Mouse (Mus musculus): Measurements from ENCODE around the gene Tk1. TPM values are rescaled to one million over a fixed set of nuclear protein-coding genes. Genes with fewer than 3 reads are reported as not detected.
"Not testable (repeated sequence)": the region's sequence is repeated elsewhere in the genome, so short reads cannot be mapped to it uniquely, and the experiment has no call there.

Tk1 gene
- polyA plus RNA-seq, 1 experiment from 2014 or later: 145 TPM

DNA sequence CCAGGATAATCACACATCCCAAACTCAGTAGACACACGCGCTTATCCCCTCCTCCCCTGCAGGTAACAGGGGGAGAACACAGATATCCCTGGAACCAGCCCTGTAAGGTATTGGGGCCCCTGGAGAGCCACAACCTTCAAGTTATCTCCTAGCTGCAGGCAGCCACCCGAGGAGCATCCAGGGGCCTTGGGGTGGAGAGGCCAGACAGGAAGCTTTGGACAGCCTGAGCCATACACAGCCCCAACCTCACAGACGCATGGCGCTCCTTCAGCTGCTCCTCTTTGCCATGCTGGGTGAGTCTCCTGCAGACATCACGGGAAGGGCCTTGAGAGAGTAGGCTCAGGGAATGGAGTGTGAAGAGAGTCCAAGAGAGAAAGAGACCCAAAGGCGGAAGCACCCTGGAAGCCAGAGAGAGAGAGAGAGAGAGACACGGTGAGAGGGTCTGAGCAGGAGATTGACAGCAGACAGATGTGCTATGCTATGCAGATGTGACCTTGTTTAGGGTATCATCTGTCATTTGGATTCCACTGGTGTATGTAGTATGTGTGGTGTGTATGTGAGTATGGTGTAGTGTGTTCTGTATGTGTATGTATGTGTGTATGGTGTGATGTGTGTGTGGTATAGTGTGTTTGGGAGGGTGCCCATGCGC, 28.3 kb downstream of the Tk1 start, which contains the start of gene 6030468B19Rik:
Gene 6030468B19Rik, plus strand, starts transcription at position 150 of the 649 bp plus-strand sequence.
- H3K27ac ChIP-seq: peak within 1 kb of the TSS; percentile 95
- WGBS (ENCODE audit: insufficient replicate concordance): 6% methylated on average over 9 of the region's 9 CpGs
- H3K4me3 ChIP-seq: peak within 1 kb of the TSS; percentile 81
- peak within 1 kb of the TSS; percentile 84 for H3K4me2 ChIP-seq
- no peaks in the 10 kb centered on the region for H3K9me3 ChIP-seq (replicated peaks)
- peak; percentile 94 for ATAC-seq
- no peaks in the 10 kb centered on the region for H3K27me3 ChIP-seq (replicated peaks)
- peak within 1 kb of the TSS; percentile 91 for H3K9ac ChIP-seq
- peaks cover 98% of the 10 kb centered on the region for H3K4me1 ChIP-seq
- peaks cover 46% of the 10 kb centered on the region for H3K36me3 ChIP-seq

DNA sequence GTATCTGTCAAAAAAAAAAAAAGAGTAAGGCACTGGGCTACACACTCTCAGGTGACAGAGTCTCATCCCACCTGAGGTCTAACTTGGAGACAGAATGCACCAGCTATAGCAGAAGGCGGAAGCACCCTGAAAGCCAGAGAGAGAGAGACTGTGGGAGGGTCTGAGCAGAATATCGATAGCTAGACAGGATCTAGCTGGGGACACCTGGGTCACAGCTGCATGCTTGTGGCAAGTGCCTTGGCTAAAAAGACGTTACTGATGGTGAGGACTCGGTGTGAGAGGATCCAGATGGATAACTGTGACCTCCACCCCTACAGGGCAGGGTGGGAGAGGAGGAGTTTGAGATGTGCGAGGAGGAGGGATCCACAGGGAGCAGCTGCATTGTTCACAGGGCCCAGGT, 28.9 kb downstream of the Tk1 start:
- Histone ChIP-seq H3K9me3 (replicated peaks) (no peaks in the 10 kb centered on the region), H3K36me3 (peaks cover 42% of the 10 kb centered on the region), H3K4me3 (peak overlapping the region; percentile 81), H3K4me1 (peaks cover 98% of the 10 kb centered on the region), H3K27me3 (replicated peaks) (no peaks in the 10 kb centered on the region), H3K4me2 (peak overlapping the region; percentile 84), H3K27ac (peak overlapping the region; percentile 95), H3K9ac (peak overlapping the region; percentile 91)
- WGBS (ENCODE audit: insufficient replicate concordance): 17% methylated on average over 5 of the region's 5 CpGs
- peak; percentile 4 for ATAC-seq

DNA sequence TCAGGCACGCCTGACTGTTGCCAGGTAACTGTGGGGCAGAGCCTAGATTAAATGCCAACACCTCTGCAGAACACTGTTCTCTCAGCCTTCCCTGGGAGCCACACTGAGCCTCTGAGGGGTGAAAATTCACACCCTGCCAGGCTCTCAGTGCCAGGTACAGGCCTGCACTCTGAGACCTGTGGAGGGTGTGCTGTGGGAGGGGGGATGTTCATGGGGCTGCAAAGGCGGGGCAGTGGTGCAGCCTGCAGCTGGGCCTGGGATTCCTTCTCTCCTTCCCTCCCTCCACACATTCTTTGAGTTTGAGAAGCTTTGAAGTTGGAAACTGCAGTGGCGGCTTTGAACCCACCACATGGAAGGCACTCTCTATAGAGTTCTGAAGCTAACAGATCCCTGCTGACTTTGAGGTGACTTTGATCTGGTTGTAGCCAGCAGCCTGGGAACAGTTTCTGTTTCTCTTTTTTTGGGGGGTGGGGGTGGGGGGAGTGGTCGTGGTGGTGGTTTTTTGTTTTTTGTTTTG, 31.8 kb downstream of the Tk1 start:
- no peaks in the 10 kb centered on the region for H3K27me3 ChIP-seq (replicated peaks)
- ATAC-seq: no peak
- H3K36me3 ChIP-seq: peaks cover 28% of the 10 kb centered on the region
- H3K4me3 ChIP-seq: no peak overlapping the region
- peak overlapping the region; percentile 74 for H3K27ac ChIP-seq
- WGBS (ENCODE audit: insufficient replicate concordance): 67% methylated on average over 4 of the region's 4 CpGs
- peaks cover 90% of the 10 kb centered on the region for H3K4me1 ChIP-seq
- H3K9me3 ChIP-seq (replicated peaks): no peaks in the 10 kb centered on the region
- 0 out of 2 replicates have a peak overlapping the region, but pooled peaks have one; percentile 22 for H3K9ac ChIP-seq
- H3K4me2 ChIP-seq: no peak overlapping the region

DNA sequence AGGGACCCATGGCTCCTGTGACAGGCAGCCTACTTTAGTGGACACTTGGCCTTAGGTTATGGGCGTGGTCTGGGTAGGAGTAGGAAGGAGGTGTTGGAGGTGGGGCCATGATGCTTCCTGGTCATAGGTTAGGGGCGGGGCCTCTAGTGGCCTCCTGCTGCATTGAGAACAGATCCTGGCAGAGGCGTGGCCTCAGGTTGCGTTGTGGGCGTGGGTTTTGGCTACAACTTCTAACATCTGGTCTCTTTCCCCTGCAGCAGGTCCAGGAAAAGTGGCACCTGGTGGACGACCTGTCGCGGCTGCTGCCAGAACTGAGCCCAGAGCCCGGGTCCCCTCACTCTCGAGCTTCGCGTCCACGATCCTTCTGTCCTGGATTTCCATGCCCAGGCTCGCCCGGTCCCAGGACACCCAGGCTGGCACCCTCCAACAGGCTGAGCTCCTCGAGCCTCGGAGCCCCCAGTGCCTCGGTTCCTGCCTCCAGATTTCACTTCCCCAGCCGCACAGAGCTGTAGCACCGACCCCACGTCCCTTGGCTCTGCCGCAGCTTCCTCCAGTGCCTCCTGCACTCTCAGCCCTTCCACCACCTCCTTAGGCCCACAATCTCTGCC, 33.5 kb downstream of the Tk1 start:
- no peaks in the 10 kb centered on the region for H3K27me3 ChIP-seq (replicated peaks)
- peaks cover 73% of the 10 kb centered on the region for H3K4me1 ChIP-seq
- H3K9me3 ChIP-seq (replicated peaks): no peaks in the 10 kb centered on the region
- peak overlapping the region; percentile 43 for H3K4me3 ChIP-seq
- 7% methylated on average over 22 of the region's 22 CpGs for WGBS (ENCODE audit: insufficient replicate concordance)
- H3K9ac ChIP-seq: peak overlapping the region; percentile 72
- H3K36me3 ChIP-seq: peaks cover 36% of the 10 kb centered on the region
- H3K27ac ChIP-seq: peak overlapping the region; percentile 86
- peak; percentile 81 for ATAC-seq
- peak overlapping the region; percentile 78 for H3K4me2 ChIP-seq

DNA sequence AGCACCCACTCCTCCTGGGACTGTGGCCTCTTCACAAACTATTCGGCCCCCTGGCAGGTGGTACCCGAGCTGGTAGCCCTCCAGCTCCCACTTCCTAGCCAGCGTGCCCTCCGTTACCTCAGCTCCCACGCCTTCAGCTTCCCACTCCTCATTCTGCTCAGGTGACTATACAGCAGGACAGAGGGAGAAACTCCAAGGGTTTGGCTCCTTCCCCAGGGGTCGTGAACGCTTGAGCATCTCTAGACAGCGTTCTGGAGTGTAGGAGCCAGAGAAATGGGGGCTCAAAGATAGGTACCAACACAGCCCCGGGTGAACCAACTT, 34.5 kb downstream of the Tk1 start:
- Histone ChIP-seq H3K4me1 (peaks cover 69% of the 10 kb centered on the region), H3K9me3 (replicated peaks) (no peaks in the 10 kb centered on the region), H3K4me2 (peak overlapping the region; percentile 78), H3K27ac (peak overlapping the region; percentile 86), H3K27me3 (replicated peaks) (no peaks in the 10 kb centered on the region), H3K4me3 (no peak overlapping the region), H3K9ac (0 out of 2 replicates have a peak overlapping the region, but pooled peaks have one; percentile 18), H3K36me3 (peaks cover 46% of the 10 kb centered on the region)
- no peak for ATAC-seq
- 74% methylated on average over 9 of the region's 9 CpGs for WGBS (ENCODE audit: insufficient replicate concordance)

DNA sequence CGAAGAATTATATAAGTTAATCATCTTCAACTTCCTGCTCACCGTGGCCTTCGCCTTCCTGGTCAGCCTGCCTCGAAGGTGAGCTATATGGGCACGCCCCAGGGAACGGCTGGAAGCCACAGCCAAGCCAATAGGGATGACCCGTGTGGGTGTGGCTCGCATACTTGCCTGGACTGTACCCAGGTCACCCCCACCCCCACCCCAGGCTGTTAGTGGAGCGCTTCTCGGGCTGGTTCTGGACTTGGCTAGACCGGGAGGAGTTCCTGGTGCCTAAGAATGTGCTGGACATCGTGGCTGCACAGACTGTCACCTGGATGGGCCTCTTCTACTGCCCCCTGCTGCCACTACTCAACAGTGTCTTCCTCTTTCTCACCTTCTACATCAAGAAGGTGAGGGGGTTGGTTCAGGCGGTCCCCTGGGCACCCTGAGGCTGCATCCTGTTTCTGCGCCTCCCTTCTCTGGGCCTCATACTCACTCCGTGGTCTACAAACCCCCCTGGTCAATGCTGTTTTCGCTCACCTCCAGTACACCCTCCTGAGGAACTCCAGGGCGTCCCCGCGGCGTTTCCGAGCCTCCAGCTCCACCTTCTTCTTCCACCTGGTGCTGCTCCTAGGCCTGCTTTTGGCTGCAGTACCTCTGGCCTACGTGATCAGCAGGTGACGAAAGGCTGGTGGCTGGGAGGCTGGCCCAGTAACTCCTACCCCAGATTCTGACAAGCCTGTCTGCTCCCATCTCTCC, 35.0 kb downstream of the Tk1 start:
- WGBS (ENCODE audit: insufficient replicate concordance): 31% methylated on average over 23 of the region's 23 CpGs
- peak; percentile 75 for ATAC-seq
- peaks cover 69% of the 10 kb centered on the region for H3K4me1 ChIP-seq
- H3K36me3 ChIP-seq: peaks cover 51% of the 10 kb centered on the region
- peak overlapping the region; percentile 86 for H3K27ac ChIP-seq
- no peaks in the 10 kb centered on the region for H3K9me3 ChIP-seq (replicated peaks)
- peak overlapping the region; percentile 52 for H3K4me3 ChIP-seq
- H3K9ac ChIP-seq: peak overlapping the region; percentile 66
- peak overlapping the region; percentile 78 for H3K4me2 ChIP-seq
- no peaks in the 10 kb centered on the region for H3K27me3 ChIP-seq (replicated peaks)

DNA sequence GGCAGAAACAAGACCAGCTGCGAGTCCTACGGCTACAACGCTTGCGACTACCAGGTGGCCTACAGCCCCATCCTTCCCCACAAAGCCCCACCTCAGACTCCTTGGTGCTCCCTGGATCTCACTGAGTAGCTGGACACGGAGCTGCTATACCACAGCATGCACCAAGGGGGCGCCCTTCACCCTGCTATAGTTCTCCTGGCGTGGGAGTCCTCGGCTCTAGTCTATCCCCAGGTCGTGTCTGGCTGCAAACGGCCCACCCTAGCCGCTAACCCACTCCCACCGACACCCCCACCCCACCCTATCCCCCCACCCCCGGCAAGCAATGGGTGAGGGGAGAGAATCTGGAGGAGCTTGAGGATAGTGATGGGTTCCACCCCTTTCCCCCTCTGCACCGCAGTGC, 35.6 kb downstream of the Tk1 start:
- H3K9ac ChIP-seq: peak overlapping the region; percentile 66

DNA sequence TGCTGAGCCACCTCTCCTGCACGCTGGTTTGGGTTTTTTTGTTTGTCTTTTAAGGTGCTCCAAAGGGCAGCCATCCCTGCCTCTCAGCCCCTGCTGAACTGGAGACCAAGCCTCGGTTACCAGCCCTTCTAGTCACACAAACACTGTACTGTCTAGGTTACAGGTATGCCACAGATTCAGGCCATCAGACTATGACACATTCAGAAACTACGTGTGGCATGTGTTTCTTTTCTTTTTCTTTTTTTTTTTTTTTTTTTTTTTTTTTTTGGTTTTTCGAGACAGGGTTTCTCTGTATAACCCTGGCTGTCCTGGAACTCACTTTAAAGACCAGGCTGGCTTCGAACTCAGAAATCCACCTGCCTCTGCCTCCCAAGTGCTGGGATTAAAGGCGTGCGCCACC, 37.4 kb downstream of the Tk1 start:
- peak overlapping the region; percentile 50; the same call in 1 of the 2 replicates for H3K27ac ChIP-seq

More for the DNA sequence above, 35.6 kb downstream of the Tk1 start:
- peaks cover 57% of the 10 kb centered on the region for H3K36me3 ChIP-seq
- peaks cover 68% of the 10 kb centered on the region for H3K4me1 ChIP-seq
- H3K4me2 ChIP-seq: peak overlapping the region; percentile 78
- H3K9me3 ChIP-seq (replicated peaks): no peaks in the 10 kb centered on the region
- peak overlapping the region; percentile 86 for H3K27ac ChIP-seq
- ATAC-seq: peak; percentile 66
- peak overlapping the region; percentile 52 for H3K4me3 ChIP-seq
- WGBS (ENCODE audit: insufficient replicate concordance): 5% methylated on average over 14 of the region's 14 CpGs
- H3K27me3 ChIP-seq (replicated peaks): no peaks in the 10 kb centered on the region

DNA sequence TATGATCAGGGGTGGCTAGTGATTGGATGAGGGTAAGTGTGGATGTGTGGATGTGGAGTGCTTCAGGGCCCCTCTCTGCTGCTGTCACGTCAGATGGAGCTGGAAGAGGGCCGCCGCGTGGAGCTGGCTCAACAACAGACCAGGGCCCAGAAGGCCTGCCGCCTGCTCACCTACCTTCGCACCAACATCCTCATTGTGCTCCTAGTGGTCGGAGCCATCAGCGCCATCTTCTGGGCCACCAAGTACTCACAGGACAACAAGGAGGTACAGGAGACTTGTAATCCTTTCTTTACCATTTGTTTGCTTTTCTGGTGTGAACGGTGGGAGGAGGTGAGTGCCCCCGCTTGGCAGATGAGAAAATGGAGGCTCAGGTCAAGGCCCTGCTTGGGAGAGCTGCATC, 39.6 kb downstream of the Tk1 start:
- no peak overlapping the region for H3K4me3 ChIP-seq
- no peaks in the 10 kb centered on the region; the same call in none of the 2 replicates for H3K27me3 ChIP-seq (replicated peaks)
- peaks cover 70% of the 10 kb centered on the region for H3K4me1 ChIP-seq
- WGBS (ENCODE audit: insufficient replicate concordance): 19% methylated on average over 10 of the region's 10 CpGs
- H3K36me3 ChIP-seq: peaks cover 60% of the 10 kb centered on the region
- H3K4me2 ChIP-seq: peak overlapping the region; percentile 28
- no peaks in the 10 kb centered on the region for H3K9me3 ChIP-seq (replicated peaks)
- H3K27ac ChIP-seq: peak overlapping the region; percentile 10; the same call in 1 of the 2 replicates
- no peak overlapping the region; the same call in 1 of the 2 replicates for H3K9ac ChIP-seq
- ATAC-seq: no peak

More for the DNA sequence above, 37.4 kb downstream of the Tk1 start:
- H3K4me3 ChIP-seq; H3K9me3 ChIP-seq (replicated peaks); H3K27me3 ChIP-seq (replicated peaks); ATAC-seq; H3K4me2 ChIP-seq; H3K9ac ChIP-seq: not testable (repeated sequence)
- WGBS (ENCODE audit: insufficient replicate concordance): 87% methylated on average over 7 of the region's 7 CpGs
- peaks cover 71% of the 10 kb centered on the region for H3K4me1 ChIP-seq
- peaks cover 73% of the 10 kb centered on the region for H3K36me3 ChIP-seq

DNA sequence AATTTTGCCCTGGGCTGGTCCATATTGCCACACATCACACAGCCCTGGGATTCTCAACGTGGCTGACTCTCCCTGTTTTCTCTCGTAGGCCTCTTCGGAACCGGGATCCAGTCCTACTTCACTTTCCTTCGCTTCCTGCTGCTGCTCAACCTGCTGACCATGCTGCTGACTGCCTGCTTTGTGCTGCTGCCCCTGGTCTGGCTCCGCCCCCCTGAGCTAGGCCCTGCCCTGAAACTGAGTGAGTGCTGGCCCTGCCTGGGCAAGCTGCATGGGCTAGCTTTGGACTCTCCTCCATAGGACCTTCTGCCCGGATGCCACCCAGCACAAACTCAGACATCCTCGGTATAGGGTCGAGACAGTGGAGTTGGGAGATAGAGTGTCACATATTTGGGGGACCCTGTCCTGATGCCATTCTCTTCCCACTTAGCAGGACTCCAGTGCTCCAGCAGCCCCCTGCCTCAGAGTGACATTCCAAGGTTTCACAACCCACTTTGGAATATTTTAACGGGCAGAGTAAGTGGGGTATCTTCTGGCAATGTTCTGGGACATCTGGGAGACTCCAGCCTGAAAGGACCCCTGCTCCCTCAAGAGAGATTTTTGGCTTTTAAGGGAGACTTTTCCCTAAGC, 42.1 kb downstream of the Tk1 start:
- 36% methylated on average over 10 of the region's 10 CpGs for WGBS (ENCODE audit: insufficient replicate concordance)
- Histone ChIP-seq H3K27me3 (replicated peaks) (no peaks in the 10 kb centered on the region; the same call in none of the 2 replicates), H3K4me3 (peak overlapping the region; percentile 92), H3K4me2 (peak overlapping the region; percentile 95), H3K9me3 (replicated peaks) (no peaks in the 10 kb centered on the region), H3K27ac (peak overlapping the region; percentile 100), H3K9ac (peak overlapping the region; percentile 90), H3K4me1 (peaks cover 65% of the 10 kb centered on the region), H3K36me3 (peaks cover 50% of the 10 kb centered on the region)
- ATAC-seq: peak; percentile 36; the same call in 1 of the 2 replicates

DNA sequence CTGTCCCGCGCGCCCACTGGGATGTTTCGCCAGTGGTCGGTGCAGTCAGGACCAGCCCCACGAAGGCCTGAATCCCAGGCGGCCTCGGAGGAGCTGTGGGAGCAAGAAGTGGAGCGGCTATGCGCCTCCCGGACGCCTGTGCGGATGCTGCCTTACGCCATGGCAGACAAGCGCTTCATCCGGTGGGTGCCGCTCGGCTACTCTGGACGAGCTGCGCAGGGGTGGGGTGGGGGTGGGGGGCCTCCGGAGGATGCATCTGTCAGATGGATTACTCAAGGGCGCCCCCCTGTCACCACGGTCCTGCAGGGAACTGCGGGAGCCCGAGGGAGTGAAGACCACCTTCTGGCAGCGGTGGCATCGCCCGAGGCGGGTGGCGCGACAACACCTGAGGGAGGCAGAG, 42.8 kb downstream of the Tk1 start:
- under 1% methylated on average over 31 of the region's 31 CpGs for WGBS (ENCODE audit: insufficient replicate concordance)
- Histone ChIP-seq H3K36me3 (peaks cover 52% of the 10 kb centered on the region), H3K4me1 (peaks cover 72% of the 10 kb centered on the region), H3K9ac (peak overlapping the region; percentile 90), H3K4me2 (peak overlapping the region; percentile 95), H3K27me3 (replicated peaks) (no peaks in the 10 kb centered on the region; the same call in none of the 2 replicates), H3K9me3 (replicated peaks) (no peaks in the 10 kb centered on the region), H3K27ac (peak overlapping the region; percentile 100), H3K4me3 (peak overlapping the region; percentile 92)
- no peak for ATAC-seq

Measured in liver, embryonic 12.5 days (tissue).